Mouse (Mus musculus) spleen, postnatal 14 days (tissue): ENCODE results near the gene Omg.

Experiments used
- DNase-seq, 2 experiments: peaks; one replicate each; pipeline ENCODE4 v3.0.0; 2021 to 2022; ENCODE audit warnings: low spot score in 2 of 2

Omg gene

DNA sequence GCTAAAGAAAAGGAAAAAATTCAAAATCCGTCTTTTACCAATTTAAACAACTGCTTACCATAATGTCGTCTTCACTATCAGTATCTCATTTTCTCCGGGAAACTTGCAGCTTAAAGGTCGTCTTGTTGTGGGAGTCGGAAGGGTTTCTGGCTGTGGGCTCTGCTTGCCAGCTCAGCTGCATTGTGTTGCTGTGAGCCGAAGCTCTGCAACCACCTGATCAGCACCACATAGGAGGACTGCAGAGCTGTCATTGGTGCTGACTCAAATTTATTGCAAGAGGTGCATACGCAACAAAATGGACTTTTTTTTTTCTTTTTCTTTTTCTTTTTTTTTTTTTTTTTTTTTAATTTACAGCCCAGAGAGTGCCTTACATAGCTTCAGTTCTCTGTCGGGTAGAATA, at the start of gene Omg:
TSS of gene Omg (minus strand) at position 240 of the 400 bp plus-strand sequence.
- no peak for DNase-seq

DNA sequence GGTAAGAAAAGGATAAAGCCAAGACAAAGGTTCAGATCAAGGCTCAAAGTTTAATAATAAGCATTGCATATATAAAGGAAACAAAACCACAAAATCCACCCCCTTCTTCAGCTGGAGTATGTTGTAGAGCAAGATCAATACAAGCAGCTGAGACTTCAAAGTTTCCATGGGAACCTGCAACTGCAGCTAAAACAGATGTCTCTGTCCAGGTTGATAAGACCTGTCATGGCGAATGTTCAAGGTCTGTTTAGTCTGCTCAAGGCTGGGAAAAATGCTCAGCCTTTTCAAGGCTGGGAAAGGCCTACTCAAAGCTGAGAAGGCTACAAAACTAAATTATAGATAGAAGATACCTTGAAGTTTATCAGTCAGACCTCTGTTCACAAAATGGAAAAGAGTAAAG, 48.7 kb upstream of the Omg start:
- no peak for DNase-seq

DNA sequence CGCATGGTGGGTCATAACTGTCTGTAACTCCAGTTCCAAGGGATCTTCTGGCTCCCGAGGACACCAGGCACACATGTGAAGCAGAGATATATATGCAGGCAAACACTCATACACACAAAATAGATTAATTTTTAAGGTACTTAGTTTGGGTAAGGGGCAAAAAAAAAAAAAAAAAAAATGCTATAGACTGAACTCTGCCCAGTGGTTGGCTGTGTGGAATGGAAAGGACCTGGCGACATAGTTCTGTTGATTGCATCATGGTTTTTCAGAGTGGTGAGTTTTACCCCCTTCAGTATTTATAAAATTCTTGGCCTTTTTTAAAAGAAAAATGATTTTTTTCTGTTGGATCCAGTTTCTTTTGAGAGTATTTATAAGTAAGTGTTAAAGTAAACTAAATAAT, 32.4 kb upstream of the Omg start:
- DNase-seq, result no peak

DNA sequence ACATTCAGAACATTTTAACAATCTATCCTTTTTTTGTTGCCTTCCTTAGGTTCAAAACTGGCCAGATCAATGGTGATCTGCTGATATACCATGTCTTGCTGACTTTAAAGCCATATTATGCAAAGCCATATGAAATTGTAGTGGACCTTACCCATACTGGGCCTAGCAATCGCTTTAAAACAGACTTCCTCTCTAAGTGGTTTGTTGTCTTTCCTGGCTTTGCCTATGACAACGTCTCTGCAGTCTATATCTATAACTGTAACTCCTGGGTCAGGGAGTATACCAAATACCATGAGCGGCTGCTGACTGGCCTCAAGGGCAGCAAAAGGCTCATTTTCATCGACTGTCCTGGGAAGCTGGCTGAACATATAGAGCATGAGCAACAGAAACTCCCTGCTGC, 31.7 kb upstream of the Omg start:
- DNase-seq, result no peak

DNA sequence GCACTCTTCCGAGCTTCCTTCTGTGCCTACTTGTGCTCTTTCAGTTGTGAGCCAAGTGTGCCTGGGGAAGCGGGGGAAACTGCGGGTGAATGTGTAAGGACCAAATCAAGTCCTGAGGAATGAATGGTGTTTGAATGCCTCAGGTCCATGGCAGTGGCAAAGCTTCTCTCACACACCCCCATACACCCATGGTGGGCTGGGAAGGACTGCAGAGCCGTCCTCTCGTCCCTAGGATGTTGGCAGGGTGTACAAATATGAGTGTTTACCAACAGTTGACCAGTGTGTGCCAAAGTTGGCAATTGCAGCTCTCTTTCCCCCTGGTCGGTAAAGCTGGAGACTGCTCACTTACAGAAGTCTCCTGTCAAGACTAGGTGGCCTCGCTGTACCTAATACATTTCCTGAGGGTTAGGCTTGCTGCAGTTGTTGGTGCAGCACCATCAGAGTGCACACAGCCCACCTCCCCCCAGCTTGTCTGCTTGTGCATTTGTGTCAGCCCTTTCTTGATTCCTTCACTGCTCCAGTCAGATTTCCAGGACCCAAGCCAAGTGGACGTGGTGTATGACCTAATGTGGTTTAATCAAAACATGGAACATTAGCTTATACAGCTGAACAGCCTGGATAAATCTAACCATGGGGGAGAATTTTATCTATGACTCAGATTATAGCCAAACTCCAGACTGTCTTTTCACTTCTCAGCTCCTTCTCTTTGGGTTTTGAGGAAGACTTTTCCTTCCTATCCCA, 30.2 kb upstream of the Omg start:
- no peak for DNase-seq

DNA sequence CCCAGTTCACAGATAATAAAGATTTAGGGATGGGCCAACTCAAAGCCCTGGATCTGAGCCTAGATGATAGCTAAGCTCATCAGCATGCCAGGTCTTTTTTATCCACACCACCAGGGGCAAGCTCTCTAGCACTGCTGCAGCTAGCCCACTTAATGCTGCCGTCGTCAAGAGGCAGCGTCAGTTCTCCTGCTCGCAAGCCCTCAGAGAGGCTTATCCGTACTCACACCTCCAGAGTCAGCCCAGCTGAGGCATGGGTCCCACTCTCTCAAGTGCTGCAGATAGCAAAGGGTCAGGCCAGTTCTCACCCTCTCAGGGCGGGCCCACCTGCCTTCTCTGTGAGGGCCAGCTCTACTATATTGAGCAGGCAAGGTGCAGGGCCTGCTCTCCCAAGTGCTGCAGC, 29.4 kb upstream of the Omg start:
- DNase-seq, result no peak

DNA sequence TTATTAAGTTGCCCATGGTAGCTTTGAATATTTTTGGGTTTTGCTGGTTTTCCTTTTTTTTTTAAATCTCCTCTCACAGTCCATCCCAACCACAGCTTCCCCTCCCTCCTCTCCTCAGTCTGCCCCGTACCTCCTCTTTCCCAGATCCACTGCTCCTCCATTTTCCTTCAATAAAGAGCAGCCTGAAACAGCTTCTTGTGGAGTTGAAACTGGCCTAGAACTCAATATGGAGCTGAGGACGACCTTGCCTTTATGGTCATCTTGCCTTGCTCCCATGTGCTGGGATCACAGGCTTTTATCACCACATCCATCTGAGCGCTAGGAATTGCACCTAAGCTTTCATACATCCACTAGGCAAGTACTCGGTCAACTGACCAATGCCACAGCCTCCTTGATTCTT, 27.6 kb upstream of the Omg start:
- DNase-seq, result no peak

DNA sequence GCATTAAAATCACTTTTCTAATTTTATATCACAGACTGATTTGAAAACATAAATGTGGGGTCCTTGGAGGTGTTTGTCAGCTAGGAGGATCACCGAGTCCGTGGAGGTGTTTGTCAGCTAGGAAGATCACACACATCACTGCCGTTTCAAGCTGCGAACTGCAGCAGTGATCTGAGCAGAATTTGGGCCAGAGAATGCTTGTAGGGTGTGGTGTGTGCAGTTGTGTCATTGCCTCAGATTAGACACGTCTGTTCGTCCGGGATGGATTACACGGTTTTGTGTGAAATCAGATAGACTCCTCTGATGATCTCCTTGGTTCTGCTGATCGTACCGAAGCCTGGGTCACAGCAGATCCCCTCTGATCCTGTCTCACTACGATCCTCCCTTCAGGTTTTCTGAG, 26.9 kb upstream of the Omg start:
- no peak for DNase-seq

DNA sequence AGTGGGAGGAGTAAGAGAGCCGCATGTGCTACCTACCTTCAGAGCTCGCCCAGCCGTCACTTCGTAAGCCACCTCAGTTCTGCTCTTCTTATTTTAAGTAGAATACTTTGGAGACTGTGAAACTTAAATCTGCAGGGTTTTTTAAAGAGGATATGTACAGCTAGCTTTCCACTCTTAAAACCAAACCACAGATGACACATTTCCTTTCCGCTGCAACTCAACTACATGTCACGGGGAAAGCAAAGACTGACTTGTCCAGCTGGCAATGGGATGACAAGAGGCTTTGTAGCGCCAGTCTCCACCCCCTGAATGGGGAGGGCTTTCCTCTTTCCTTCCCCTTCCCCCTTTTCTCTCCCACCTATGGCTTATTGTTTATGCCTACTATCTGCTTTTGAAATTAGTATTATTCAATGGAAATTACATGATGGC, 26.5 kb upstream of the Omg start, which contains the start of the genes Evi2 and Evi2a:
TSS of gene Evi2 (minus strand) at position 257 of the 429 bp plus-strand sequence.
TSS of gene Evi2a (minus strand) at position 277 of the 429 bp plus-strand sequence.
- no peak for DNase-seq

DNA sequence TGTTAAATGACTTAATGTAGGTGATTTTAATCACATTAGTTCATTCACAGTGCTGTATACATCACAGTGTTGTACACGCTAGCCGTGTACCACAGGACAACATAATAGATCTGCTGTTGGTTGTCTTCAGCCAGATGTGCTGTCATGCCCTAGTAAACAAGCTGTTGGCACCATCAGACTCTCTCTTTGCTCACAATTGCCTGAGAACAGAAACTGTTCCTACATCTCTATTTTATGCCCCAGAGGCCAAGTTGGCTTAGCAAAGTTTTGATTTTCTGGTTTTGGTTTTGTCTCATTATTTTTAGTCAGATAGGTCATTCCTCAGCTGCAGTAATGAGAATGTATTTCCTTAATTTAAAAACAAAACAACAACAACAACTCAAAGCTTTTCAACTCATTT, 25.9 kb upstream of the Omg start:
- DNase-seq, result no peak

DNA sequence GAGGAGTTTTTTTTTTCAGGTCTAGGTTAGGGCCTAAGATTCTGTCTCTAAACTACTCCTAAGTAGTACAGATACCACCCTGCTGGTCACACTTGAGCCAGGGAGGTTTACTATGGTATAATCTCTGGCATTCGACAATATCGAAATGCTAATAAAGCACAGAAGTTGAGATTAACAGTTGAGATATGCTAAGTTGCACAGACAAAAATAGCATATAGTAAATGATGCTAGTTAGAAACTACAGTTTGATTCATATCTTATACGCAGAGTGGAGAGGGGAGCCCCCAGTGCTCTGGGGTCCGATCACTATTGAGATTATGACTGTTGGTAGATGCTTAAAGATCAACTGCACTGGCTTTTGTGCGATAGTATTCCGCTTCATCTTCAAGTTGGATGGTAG, 25.3 kb upstream of the Omg start:
- DNase-seq, result no peak

DNA sequence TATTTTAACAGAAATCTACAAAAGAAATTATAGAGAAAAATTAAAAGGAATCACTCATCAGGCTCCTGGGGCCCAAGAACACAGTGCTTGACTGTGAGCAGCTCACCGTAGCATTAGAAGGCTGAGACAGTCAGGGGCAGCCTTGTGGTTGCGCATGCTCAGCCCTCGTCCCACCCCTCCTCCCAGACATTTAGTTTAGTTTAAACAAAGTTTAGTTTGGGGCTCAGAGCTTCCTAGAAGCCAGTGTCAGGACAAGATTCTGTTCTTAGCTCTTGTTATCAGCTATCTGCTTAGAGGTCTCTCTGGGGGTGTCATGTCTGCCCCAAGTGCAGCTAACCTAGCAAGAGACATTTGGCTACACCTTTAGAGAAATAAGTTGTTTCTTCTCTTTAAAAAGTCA, 24.7 kb upstream of the Omg start:
- no peak for DNase-seq

DNA sequence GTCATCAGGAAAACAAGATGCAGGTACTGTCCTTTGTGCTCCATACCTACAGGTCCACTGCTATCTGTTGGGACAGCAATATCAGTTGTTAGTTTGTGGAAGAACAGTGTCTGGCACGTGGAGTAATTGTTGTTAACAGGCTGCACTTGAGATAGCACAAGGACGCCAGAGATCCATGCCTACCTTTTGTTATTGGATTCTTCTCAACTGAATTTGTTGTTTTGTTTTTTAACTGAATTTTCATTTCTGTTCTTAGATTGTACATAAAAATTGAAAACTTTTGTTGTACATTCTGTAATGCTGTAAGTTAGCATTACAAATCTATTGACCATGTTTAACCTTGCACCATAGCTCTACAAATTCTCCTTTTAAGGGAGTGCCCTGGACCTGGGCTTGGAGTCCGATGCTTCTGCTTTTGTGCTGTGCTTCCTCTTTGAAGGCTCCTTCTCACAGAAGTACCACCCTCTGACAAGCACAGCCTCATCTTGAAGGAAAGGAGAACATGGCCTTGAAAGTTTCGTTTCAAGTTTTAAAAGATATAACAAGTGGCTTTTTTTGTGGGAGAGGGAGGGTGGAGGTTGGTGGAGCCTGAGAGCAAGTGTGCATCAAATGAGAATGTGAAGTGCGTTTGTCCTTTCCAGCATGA, 24.0 kb upstream of the Omg start:
- DNase-seq, result peak in 1 of 2 experiments; percentile 21

DNA sequence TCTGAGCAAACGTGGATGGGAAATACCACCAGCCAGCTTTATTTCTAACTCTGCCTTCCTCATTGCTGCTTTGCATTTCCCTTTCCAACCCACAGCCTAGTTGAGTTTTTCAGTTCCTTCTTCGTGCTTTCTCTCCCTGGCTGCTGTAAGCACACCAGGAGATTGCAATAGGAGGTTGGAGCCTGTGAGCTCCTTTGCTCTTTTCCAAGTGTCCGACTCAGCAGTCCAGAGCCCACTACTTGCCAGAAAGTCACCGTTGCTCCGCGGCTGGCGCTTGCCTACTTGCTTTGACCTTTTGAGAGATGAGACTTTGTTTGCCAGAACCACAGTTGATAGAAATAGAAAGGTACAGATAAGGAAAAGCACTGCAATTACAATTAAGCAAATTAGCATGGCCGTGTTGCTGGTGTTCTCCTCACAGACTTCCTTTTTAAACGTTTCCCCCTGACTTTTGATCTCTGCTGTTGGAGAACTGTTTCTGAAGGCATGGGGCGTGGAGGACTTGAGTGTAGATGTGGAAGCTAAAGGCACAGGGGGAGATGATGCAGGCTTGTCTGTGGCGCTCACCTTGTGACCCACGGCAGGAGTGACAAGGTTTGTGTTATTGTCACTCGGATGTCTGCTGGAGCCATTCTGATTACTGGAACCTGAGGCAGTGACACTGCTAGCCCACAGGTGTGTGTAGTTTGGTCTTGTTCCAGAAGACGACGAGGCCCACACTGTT, 23.3 kb upstream of the Omg start:
- peak in 1 of 2 experiments; percentile 21 for DNase-seq

DNA sequence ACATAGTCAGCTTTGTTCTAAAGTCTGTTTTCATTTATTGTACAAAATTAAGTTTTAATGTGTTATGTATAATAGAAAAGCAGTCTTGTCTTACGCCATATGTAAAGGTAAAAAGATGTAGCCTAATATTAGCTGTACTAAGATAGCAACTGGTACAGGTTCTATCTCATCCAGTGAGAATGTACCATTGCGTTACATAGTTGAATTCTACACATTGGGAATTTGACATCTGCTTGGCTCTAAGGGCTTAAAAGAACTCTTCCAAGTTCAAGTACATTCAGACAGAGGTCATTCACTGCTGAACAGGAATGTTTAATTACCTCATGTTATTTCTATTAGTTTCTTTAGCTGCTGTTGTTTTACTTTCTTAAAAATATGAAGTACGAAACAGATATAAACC, 22.7 kb upstream of the Omg start:
- DNase-seq, result no peak

DNA sequence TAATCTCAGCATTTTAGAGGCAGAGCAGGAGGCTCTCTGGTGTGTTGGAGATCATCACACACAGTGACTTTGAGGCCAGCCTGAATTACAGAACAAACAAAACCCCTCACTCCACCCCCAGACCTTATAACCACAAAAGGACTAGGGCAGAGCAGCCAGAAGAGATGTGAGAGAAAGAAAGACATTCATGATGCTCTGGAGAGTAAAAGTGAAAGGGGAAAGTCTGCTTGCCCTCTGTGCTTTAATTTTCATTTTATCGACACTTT, 20.4 kb upstream of the Omg start:
- DNase-seq, result no peak

DNA sequence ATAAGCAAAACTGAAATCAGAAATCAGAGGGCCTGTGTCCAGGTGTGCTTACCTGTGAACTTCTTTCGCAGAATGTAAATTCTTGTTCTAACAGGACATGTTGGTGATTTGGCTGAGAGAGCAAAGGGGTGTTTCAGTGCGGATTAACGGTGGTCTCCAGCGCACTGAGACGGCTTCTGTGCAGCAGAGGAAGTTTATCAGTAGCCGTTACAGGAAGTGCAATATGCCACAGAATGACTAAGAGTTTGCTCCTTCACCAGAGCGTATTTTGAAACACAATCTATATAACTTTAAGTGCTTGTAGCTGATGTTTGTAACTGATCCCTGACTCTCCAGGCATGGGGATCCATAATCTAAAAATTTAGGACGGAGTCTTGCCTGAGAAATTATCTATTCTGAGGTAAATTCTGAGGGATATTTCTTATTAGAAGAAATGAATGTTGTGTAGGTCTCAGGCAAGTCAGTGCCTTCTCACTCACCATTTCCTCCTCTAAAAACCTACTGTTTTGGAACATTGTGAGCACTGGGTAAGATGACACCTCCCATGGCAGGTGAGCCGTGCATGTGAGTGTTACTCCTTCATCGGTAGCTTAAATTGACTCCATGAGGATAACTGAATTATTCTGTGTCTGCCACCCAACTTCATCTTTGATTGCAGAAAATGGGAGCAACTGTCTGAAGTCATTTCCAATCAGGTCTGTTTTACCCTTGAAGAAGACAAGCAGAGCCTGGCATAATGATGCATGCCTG, 19.9 kb upstream of the Omg start, which contains the start of gene Evi2b:
TSS of gene Evi2b (minus strand) at position 203 of the 750 bp plus-strand sequence.
- DNase-seq, result peak; percentile 23 to 35

DNA sequence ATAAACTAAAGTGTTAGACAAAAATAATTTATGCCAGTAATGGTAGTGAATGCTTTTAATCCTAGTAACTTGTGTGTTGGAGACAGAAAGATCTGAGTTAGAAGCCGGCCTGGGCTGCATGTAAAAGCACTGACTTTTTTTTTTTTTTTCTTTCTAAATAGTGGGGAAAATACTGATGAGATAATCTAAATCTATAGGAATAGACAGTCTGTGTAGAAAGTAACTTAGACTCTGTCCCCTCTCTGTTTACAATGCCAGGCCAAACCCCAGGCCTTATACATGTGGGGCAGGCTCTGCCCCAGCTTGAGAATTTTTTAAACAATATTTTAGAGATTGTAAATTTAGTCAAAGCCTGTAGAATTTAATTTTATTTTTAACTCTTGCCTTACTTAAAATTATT, 19.1 kb upstream of the Omg start:
- no peak for DNase-seq

DNA sequence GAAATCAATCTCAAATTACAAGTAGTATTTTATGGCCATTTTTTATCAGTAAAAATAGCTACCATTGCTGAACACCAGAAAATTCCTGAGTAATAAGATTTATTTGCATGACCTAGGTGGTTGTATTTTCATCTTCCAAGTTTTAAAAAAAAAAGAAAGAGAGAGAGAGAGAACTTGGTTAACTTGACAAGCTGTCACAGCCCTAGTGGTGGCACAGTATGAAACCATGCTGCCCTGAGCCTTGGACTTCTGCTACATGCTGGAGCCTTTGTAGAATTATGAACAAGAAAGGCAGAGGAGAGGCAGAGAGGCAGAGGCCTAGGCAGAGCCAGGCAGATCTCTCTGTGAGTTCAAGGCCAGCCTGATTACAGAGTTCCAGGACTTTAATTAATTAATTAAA, 18.0 kb upstream of the Omg start:
- peak in 1 of 2 experiments; percentile 16 for DNase-seq

DNA sequence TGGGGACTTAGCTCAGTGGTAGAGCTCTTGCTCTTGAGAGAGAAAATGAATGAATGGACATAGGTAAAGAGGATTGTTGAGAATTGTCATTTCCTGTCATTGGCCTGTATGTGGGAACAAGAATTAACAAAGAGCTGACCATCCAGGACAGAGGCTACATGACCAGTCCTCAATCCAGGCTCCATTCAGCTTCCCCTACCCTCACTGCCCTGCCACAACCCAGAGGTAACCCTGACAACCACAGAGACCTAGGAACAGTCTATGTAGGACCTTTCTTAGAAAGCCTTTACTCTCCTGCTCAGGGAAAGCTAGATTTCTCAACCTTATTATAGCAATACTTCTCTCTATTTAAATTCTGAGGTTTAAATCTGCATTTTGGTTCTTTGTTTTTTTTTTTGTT, 16.9 kb upstream of the Omg start:
- DNase-seq, result no peak

DNA sequence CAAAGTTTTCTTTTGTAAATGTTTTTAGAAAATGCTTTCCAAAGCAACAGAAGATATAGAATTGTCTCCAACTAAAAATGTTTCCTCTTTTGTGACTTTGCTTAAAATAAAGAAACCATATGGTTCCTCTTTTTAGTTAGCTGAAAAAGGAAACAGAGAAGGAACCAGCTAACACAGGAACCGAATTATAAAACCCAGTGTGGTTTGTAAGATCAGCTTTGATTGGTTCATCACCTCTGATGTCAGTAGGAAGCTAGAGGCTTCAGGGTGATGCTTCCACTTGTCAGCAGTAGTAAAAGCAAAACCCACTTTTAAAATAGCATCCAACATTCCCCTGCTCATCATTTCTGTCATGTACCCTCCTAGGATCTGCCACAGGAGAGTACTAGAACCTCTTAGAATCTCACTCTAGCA, 16.0 kb upstream of the Omg start:
- DNase-seq, result no peak

DNA sequence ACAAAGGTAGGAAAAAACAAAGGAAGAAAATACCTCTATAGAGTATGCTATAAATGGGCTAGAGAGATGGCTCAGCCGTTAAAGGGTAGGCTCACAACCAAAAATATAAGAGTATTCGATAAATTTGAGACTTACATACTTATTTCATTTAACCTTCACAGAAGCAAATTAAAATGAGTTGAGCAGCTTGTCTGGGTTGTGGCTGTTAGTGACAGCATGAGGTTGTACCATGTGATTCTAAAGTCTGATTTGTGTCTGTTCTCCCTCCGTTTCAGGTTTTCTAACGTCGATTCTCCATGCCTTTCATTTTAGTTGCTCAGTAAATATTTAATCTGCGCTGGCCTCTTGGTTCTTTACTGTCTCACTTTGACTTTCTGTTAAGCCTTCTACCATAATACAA, 15.4 kb upstream of the Omg start:
- no peak for DNase-seq
